ENCODE assay signal across 16 mouse cellular contexts in genomic region chr5:91609041-91609440, GRCm38 (mm10).
"Had no signal": no experiment of that assay in that cellular context is flagged by ENCODE, and none has a peak within 500 bp of the region (broad histone marks: within the 10 kb centered on the region; RNA-seq: fewer than 3 reads in every experiment).

No protein-coding gene starts in this region.

- DNase-seq: kidney, adult 18-20 months; kidney, adult 9 months; kidney, postnatal 25 days; layer of hippocampus, postnatal 36 days; liver, embryonic 13.5 days; lung, adult 2 months; lung, postnatal 14 days; lung, postnatal 4 days; retina, postnatal 1 day; right cerebral cortex, postnatal 25 days; thymus, postnatal 25 days had no signal

- H3K27ac ChIP-seq: left cerebral cortex, adult 2 months; liver, embryonic 13.5 days; midbrain, embryonic 12.5 days; midbrain, embryonic 15.5 days; neural tube, embryonic 12.5 days; neural tube, embryonic 15.5 days had no signal

- H3K4me1 ChIP-seq: liver, embryonic 13.5 days; midbrain, embryonic 12.5 days; midbrain, embryonic 15.5 days; neural tube, embryonic 12.5 days; neural tube, embryonic 15.5 days had no signal

- ATAC-seq: midbrain, embryonic 15.5 days had no signal

- H3K9me3 ChIP-seq: liver, embryonic 13.5 days; midbrain, embryonic 12.5 days; midbrain, embryonic 15.5 days; neural tube, embryonic 12.5 days; neural tube, embryonic 15.5 days had no signal

- H3K4me3 ChIP-seq: left cerebral cortex, adult 2 months; liver, embryonic 13.5 days; midbrain, embryonic 12.5 days; midbrain, embryonic 15.5 days; neural tube, embryonic 12.5 days; neural tube, embryonic 15.5 days had no signal

- H3K27me3 ChIP-seq: liver, embryonic 13.5 days; midbrain, embryonic 12.5 days; midbrain, embryonic 15.5 days; neural tube, embryonic 12.5 days; neural tube, embryonic 15.5 days had no signal

- H3K9ac ChIP-seq: liver, embryonic 13.5 days; midbrain, embryonic 12.5 days; midbrain, embryonic 15.5 days; neural tube, embryonic 12.5 days; neural tube, embryonic 15.5 days had no signal

- H3K36me3 ChIP-seq: liver, embryonic 13.5 days; midbrain, embryonic 12.5 days; midbrain, embryonic 15.5 days; neural tube, embryonic 12.5 days; neural tube, embryonic 15.5 days had no signal

- H3K4me2 ChIP-seq: liver, embryonic 13.5 days; midbrain, embryonic 12.5 days; midbrain, embryonic 15.5 days; neural tube, embryonic 12.5 days; neural tube, embryonic 15.5 days had no signal
